In genomic region chr15:97314720-97315421, GRCm38 (mm10) we compare ENCODE assay signal across 14 mouse cellular contexts.
A peak's percentile ranks its signal among the peaks of the same experiment; 100 is the strongest.
DNase-seq lines count a peak whose midpoint lies in the region; ATAC-seq lines count a peak whose summit lies in the region.
"Had no signal": no experiment of that assay in that cellular context is flagged by ENCODE, and none has a peak within 500 bp of the region (broad histone marks: within the 10 kb centered on the region; RNA-seq: fewer than 3 reads in every experiment).

No protein-coding gene starts in this region.

- no peak overlapping the region for H3K4me3 ChIP-seq in heart, embryonic 10.5 days
- no peak overlapping the region for H3K4me3 ChIP-seq in midbrain, embryonic 10.5 days
- no peak overlapping the region for H3K4me3 ChIP-seq in midbrain, embryonic 11.5 days (ENCODE audit: low read depth, low read length)
- no peak overlapping the region for H3K4me3 ChIP-seq in midbrain, embryonic 12.5 days
- H3K4me3 ChIP-seq: embryonic facial prominence, embryonic 15.5 days had no signal

- H3K36me3 ChIP-seq in heart, embryonic 10.5 days: no peaks in the 10 kb centered on the region
- H3K36me3 ChIP-seq in midbrain, embryonic 10.5 days: no peaks in the 10 kb centered on the region
- no peaks in the 10 kb centered on the region for H3K36me3 ChIP-seq in midbrain, embryonic 11.5 days (ENCODE audit: control insufficient read depth, insufficient read depth, low read length)
- H3K36me3 ChIP-seq in midbrain, embryonic 12.5 days: no peaks in the 10 kb centered on the region
- H3K36me3 ChIP-seq: embryonic facial prominence, embryonic 15.5 days had no signal

- no peak for ATAC-seq in midbrain, embryonic 11.5 days (ENCODE audit: low FRiP score)
- no peak for ATAC-seq in midbrain, embryonic 12.5 days (ENCODE audit: low FRiP score, low read depth)
- ATAC-seq: CD4-positive, CD25-positive, alpha-beta regulatory T cell, adult 4 months; intestine, embryonic 16.5 days had no signal

- WGBS in heart, embryonic 10.5 days: 79% methylated on average over 14 of the region's 14 CpGs
- WGBS in midbrain, embryonic 10.5 days: 70% methylated on average over 14 of the region's 14 CpGs
- WGBS in midbrain, embryonic 11.5 days: 51% methylated on average over 14 of the region's 14 CpGs
- WGBS in midbrain, embryonic 12.5 days: 48% methylated on average over 14 of the region's 14 CpGs

- no peak overlapping the region for H3K27ac ChIP-seq in heart, embryonic 10.5 days
- H3K27ac ChIP-seq in midbrain, embryonic 10.5 days (replicated peaks): peak overlapping the region; percentile 18; the same call in 1 of the 2 replicates
- no peak overlapping the region for H3K27ac ChIP-seq in midbrain, embryonic 11.5 days (ENCODE audit: low read depth, low read length)
- H3K27ac ChIP-seq in midbrain, embryonic 12.5 days (replicated peaks): no peak overlapping the region
- H3K27ac ChIP-seq: embryonic facial prominence, embryonic 15.5 days had no signal

- H3K4me1 ChIP-seq in heart, embryonic 10.5 days: no peaks in the 10 kb centered on the region
- H3K4me1 ChIP-seq in midbrain, embryonic 10.5 days: peaks cover 11% of the 10 kb centered on the region
- H3K4me1 ChIP-seq in midbrain, embryonic 11.5 days (ENCODE audit: control insufficient read depth, insufficient read depth, low read length): peaks cover 3% of the 10 kb centered on the region
- H3K4me1 ChIP-seq in midbrain, embryonic 12.5 days: peaks cover 14% of the 10 kb centered on the region; the same call in 1 of the 2 replicates
- H3K4me1 ChIP-seq: embryonic facial prominence, embryonic 15.5 days had no signal

- no peak overlapping the region for H3K9ac ChIP-seq in midbrain, embryonic 11.5 days (ENCODE audit: low read length)
- no peak overlapping the region for H3K9ac ChIP-seq in midbrain, embryonic 12.5 days (replicated peaks)
- H3K9ac ChIP-seq: embryonic facial prominence, embryonic 15.5 days had no signal

- H3K27me3 ChIP-seq in heart, embryonic 10.5 days (ENCODE audit: insufficient read depth, poor library complexity, severe bottlenecking): no peaks in the 10 kb centered on the region
- no peaks in the 10 kb centered on the region for H3K27me3 ChIP-seq in midbrain, embryonic 10.5 days (ENCODE audit: low read depth, poor library complexity, severe bottlenecking)
- no peaks in the 10 kb centered on the region for H3K27me3 ChIP-seq in midbrain, embryonic 11.5 days (ENCODE audit: control insufficient read depth, insufficient read depth, low read length)
- H3K27me3 ChIP-seq in midbrain, embryonic 12.5 days: no peaks in the 10 kb centered on the region; the same call in 1 of the 2 replicates
- H3K27me3 ChIP-seq: embryonic facial prominence, embryonic 15.5 days had no signal

- H3K9me3 ChIP-seq in heart, embryonic 10.5 days: no peaks in the 10 kb centered on the region
- no peaks in the 10 kb centered on the region; the same call in 1 of the 2 replicates for H3K9me3 ChIP-seq in midbrain, embryonic 10.5 days (replicated peaks)
- H3K9me3 ChIP-seq in midbrain, embryonic 11.5 days (ENCODE audit: control insufficient read depth, low read length): no peaks in the 10 kb centered on the region
- H3K9me3 ChIP-seq in midbrain, embryonic 12.5 days: peaks cover 2% of the 10 kb centered on the region; the same call in 1 of the 2 replicates
- H3K9me3 ChIP-seq: embryonic facial prominence, embryonic 15.5 days had no signal

- DNase-seq in heart, embryonic 10.5 days (ENCODE audit: low spot score): peak; percentile 53
- no peak for DNase-seq in heart, adult 9 months (ENCODE audit: low spot score in 2 of 2)
- DNase-seq in midbrain, embryonic 10.5 days (ENCODE audit: low spot score): no peak
- no peak for DNase-seq in midbrain, embryonic 11.5 days (ENCODE audit: low spot score, missing footprints)
- peak; percentile 56 for DNase-seq in telencephalon, adult 2 months (ENCODE audit: low read depth, low spot score)
- no peak for DNase-seq in kidney, adult 8-10 months
- DNase-seq: cerebellum, adult 2 months; kidney, postnatal 25 days; liver; lung, adult 2 months had no signal

- no peak overlapping the region for H3K4me2 ChIP-seq in midbrain, embryonic 11.5 days
- H3K4me2 ChIP-seq in midbrain, embryonic 12.5 days (replicated peaks): peak overlapping the region; percentile 26; the same call in 1 of the 2 replicates
- H3K4me2 ChIP-seq: embryonic facial prominence, embryonic 15.5 days had no signal

Comparison
In these comparisons a context has a peak if more than half of its experiments do, and no peak if none do; other contexts are left out.
1. DNase-seq: peak in heart, embryonic 10.5 days (single experiment) and telencephalon, adult 2 months (single experiment); none in heart, adult 9 months (0 of 2), midbrain, embryonic 10.5 days (single experiment), midbrain, embryonic 11.5 days (single experiment) and kidney, adult 8-10 months (0 of 2).